Mouse (Mus musculus): ENCODE results near the gene Eif4ebp2.

Eif4ebp2 gene

GRCm38 (mm10) chr10:61465009-61465408 is 12.5 kb upstream of the Eif4ebp2 start:
- no peak for DNase-seq (ENCODE audit: low read depth)

DNA sequence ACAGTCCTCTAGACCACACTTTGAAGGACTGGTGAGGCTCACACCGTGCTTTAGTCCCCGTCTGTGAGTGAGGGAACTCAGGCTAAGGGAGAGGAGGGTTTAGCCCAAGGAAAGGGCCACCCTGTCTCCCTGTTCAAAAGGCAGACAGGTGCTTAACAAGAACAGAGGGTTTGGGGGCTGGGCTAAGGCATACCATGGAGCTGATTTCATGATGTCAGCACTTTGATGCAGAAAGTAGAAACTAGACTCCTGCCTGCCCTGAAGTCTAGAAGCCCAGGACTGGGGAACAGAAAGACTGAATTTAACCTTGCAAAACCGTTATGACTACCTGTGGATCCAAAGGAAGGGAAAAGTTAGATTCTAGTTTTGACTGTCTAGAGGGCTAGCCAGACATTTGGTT is 4.7 kb upstream of the Eif4ebp2 start:
- no peak for DNase-seq (ENCODE audit: low read depth)

DNA sequence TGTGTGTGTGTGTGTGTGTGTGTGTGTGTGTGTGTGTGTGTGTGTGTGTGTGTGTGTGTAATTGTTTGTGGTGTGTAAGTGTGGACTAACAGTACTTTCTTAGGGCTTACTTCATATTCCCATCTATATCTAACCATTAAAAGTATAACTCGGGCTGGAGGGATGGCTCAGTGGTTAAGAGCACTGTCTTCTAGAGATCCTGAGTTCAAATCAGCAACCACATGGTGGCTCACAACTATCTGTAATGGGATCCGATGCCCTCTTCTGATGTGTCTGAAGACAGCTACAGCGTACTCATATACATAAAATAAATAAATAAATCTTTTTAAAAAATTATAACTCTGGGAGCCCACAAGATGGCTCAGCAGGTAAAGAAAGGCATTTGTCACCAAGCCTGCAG is 710 bp upstream of the Eif4ebp2 start:
- DNase-seq (ENCODE audit: low read depth), result peak; percentile 61

GRCm38 (mm10) chr10:61451931-61452617 is 387 bp downstream of the Eif4ebp2 start:
- peak; percentile 59 for DNase-seq (ENCODE audit: low read depth)

DNA sequence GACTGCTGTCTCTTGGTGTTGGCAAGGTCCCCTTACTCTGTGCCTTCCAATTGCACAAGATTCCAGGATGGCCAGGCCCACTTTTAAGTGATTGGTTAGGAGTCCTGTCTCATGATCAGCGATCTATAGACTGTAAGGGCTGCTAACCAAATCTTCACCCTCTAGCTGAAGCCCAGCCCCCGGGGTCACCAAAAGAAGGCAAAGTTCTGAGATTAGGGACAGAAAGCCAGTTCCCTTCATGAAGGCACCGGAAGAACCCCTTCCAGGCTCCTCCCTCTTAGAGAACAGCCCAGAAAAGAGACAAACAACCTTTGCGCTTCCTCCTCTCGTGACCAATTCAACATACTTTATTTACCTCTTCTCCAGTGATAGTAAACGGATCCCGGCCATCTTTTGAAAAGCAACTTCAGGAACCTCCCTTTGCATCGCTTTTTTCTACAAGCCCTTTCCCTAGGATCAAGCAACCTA is 964 bp downstream of the Eif4ebp2 start:
- DNase-seq (ENCODE audit: low read depth), result peak; percentile 83

DNA sequence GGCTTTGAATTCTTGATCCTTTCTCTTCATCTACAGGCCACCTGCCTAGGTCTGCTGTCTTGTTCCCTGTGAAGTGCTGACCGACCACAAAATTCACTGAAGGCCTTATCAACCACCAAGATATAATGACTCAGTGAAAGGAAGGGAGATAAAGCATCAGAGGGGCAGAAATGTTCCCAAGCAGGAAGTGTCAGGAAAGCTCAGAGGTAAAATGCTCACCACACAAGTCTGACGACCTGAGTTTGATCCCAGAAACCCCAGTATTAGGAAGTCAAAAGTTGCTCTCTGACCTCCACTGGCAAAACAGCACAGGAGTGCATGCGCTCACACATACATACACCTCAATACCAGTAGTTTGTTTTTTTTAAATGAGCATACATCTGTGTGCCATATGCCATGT is 3.6 kb downstream of the Eif4ebp2 start:
- DNase-seq (ENCODE audit: low read depth), result no peak

DNA sequence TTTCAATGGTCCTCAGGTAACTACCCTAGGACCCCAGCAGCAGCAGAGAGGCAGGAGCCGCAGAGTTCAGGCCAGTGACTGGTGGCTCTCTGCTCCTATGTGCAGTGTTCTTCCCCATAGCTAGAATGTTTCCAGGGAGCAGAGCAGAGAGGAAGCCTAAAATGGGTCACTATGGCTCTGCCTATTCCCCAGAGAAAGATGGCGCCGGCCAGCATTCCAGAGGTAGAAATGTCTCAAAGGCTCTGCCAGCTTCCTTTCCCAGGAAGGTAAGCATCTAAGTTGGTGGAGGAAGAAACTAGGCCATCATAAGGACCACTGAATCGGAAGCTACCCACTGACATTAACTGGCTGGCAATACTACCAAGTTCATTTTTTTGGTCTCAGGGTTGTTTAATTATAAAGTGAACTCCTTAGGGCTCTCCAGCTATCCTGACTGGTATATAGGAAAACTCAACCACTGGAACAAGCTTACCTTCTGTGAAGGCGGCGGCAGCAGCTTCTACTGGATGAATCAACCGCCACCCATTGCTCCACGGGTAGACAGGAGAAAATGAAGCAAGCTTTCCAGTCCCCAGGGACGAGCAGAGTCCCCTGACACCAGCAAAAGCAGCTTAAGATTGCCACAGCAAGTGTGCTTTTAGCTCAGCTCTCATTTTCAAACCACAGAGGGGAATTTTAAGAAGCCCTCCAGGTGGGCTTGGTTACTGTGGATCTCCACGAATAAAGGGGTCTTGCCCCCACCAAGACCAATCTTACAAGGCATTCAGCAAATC is 4.7 kb downstream of the Eif4ebp2 start:
- no peak for DNase-seq (ENCODE audit: low read depth)

- DNase-seq (ENCODE audit: low read depth), result no peak
Observed at GRCm38 (mm10) chr10:61445016-61445415, 7.4 kb downstream of the Eif4ebp2 start.

DNA sequence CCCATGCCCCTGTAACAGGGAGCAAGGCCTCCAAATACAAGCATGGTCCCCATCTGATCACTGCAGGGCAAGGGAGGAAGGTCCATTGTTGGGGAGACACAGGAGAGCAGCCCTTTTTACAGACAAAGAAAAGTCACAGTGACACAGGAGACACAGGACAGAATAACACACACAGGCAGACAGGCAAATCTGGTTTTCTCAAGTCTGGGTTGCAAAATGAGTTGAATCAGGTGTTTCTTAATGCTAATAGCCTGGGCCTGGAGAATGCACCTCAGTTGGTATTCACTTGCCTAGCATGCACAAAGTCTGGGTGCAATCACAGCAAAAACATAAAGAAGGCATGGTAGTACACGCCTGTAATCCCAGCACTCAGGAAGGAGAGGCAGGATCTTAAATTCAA is 8.6 kb downstream of the Eif4ebp2 start:
- no peak for DNase-seq (ENCODE audit: low read depth)

GRCm38 (mm10) chr10:61443456-61443855 is 9.0 kb downstream of the Eif4ebp2 start:
- DNase-seq (ENCODE audit: low read depth), result no peak

GRCm38 (mm10) chr10:61440202-61440800 is 12.2 kb downstream of the Eif4ebp2 start:
- DNase-seq (ENCODE audit: low read depth), result no peak

DNA sequence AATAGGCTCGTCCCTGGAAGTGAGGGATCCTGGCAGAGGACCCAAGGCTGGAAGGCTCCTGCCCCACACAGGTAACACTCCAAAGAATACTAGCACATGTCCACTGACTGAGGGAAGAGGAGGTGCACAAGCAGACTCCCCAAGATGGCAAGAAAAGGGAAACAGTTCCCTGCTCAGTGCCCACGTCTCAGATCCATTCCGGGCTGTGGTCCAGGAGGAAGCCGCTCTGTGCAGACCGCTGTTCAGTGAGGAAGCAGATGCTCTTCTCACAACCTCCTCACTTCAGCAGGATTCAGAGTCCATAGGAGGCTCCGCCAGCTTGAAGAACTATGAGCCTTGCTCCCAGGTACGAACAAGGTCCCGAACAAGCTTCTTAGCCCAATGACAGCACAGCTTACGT is 21.1 kb downstream of the Eif4ebp2 start:
- no peak for DNase-seq (ENCODE audit: low read depth)

- no peak for DNase-seq (ENCODE audit: low read depth)
Observed at GRCm38 (mm10) chr10:61429043-61429442, 23.4 kb downstream of the Eif4ebp2 start.

DNA sequence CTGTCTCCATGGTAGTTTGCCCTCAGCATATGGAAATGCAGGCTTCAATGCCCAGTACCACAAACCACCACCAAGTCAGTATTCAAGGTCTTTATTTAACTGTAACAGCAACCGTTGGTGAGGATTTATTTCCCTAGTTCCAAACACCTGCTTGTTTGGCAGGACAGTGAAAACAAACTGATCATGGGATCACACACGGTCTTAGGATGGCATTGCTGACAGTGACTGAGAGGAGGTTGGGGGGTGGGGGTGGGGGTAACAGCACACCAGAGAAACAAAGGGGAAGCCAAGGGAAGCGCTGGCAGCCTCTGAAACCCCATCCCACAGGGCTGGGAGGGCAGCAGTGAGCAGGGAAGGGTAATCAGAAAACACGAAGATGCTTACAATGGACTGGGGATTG is 24.0 kb downstream of the Eif4ebp2 start:
- no peak for DNase-seq (ENCODE audit: low read depth)

GRCm38 (mm10) chr10:61427951-61428350 is 24.5 kb downstream of the Eif4ebp2 start:
- no peak for DNase-seq (ENCODE audit: low read depth)

- no peak for DNase-seq (ENCODE audit: low read depth)
Observed at GRCm38 (mm10) chr10:61426251-61426757, 26.2 kb downstream of the Eif4ebp2 start.

DNA sequence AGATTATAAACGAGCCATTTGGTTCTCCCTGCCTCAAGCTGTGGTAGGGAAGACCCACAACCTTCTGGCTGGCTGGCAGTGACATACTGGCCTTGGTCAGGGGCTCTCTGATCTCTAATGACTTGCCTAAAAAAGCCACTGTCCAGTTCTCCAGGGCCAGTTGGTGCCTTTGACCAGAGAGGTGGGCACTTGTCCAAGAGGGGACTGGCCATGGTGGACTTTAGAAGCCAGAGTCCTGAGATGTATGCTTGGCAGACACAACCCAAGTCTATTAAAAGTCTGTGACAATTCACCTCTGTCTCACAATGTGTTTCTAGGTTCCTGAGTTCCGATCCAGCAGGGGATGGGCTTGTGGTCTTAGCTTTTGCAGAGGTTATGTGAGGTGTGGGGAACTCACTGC is 27.4 kb downstream of the Eif4ebp2 start:
- DNase-seq (ENCODE audit: low read depth), result no peak

- DNase-seq (ENCODE audit: low read depth), result no peak
Observed at GRCm38 (mm10) chr10:61424500-61424899, 28.0 kb downstream of the Eif4ebp2 start.

- peak; percentile 51 for DNase-seq (ENCODE audit: low read depth)
Observed at GRCm38 (mm10) chr10:61423289-61423688, 29.2 kb downstream of the Eif4ebp2 start.

- DNase-seq (ENCODE audit: low read depth), result no peak
Observed at GRCm38 (mm10) chr10:61422861-61423260, 29.6 kb downstream of the Eif4ebp2 start.

DNA sequence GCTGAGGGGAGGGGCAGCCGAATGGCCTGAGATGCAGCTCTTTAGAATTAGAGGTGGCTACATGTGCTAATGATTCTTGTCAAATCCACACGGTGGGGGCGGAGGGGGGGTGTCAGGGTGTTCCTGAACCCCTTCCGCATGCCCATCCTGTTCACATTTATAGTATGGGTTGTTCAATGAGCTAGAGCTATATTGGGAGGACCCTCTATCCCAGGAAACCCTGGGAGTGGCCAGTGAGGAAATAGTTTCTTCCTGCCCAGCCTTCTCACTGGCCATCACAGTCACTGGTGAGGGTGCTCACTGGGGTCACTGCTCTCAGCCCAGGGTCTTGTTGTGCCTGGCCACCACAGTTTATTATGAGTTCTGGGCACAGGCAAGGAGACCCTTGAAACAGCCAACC is 32.5 kb downstream of the Eif4ebp2 start:
- no peak for DNase-seq (ENCODE audit: low read depth)

GRCm38 (mm10) chr10:61419146-61419545 is 33.3 kb downstream of the Eif4ebp2 start:
- DNase-seq (ENCODE audit: low read depth), result no peak
